Mouse (Mus musculus) layer of hippocampus, adult 2 months (tissue): ENCODE data around the gene Dnajc6. TPM values are rescaled to one million over a fixed set of nuclear protein-coding genes. Genes with fewer than 3 reads are reported as not detected.

Experiments
- DNase-seq, 2 experiments: peaks; one replicate each; pipeline ENCODE4 v3.0.0; 2022; ENCODE audit warnings: low spot score in 2 of 2
- H3K27ac ChIP-seq: fragments of 200-600 bp; 2 replicates; pipeline ENCODE4 v1.8.1; 2022
- H3K4me3 ChIP-seq: fragments of 200-600 bp; 2 replicates; pipeline ENCODE4 v1.8.1; 2022; ENCODE audit warnings: mild to moderate bottlenecking
- CTCF ChIP-seq: fragments of 200-600 bp; conservative IDR thresholded peaks from 2 replicates; pipeline ENCODE4 v1.8.1; 2022; ENCODE audit warnings: antibody characterized with exemption, mild to moderate bottlenecking, moderate library complexity
- total RNA-seq, 2 experiments: library from RNA; stranded (reverse); gene quantifications; 2 replicates each; pipeline ENCODE4 v1.2.3; 2021

Gene Dnajc6
- total RNA-seq, 2 experiments from 2014 or later: 291 to 316 TPM

DNA sequence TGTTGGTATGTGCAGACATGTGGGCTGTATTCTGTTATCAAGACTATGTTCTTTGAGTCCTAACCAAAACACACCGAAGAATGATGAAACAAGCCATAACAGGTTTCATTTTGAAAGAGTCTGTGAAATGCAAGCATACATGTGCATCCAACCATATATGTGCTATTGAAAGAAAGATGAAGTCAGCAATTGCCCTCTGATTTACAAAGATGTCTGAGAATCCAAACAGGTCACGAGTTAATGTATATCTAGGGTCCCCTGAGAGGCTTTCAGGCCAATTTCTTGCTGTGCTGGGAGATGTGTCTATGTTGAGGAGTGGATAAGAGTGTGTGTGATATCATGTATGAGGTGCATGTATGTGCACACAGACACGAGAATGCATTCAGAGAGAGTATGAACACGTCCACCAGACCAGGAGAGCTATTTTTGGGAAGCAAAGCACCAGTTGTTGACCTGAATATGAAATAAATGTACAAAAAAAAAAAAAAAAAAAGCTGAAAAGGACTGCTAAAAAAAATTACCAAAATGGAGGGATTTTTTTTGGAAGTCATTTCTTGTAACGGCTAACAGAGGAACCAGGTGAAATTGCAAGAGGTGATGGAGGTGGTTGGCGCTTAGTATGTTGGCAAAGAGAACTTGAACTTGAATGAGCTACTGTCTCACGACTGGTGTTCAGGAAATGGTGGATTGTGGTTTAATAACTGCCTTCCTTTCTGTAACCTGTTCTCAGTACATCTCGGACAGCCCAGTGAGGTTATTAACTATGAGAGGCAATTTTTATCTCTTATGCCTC is 13.9 kb downstream of the Dnajc6 start:
- TF ChIP-seq CTCF: no peak

DNA sequence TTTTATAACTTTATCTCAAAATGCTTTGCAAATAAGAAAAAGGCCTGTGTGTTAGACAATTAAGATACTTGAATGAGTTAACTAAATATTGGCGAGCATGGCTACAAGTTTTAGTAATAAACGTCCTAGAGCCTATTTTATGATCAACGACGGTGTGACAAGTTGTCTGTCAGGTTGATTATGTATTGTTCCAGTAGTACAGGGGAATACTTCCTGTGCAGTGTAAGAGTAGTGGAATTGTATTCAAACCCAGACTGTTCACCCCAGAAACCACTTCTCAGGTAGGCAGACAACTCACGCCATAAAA is 14.4 kb downstream of the Dnajc6 start:
- no peak for DNase-seq
- TF ChIP-seq CTCF: no peak
- H3K4me3 ChIP-seq: peak overlapping the region; percentile 82
- no peak overlapping the region for H3K27ac ChIP-seq

More for the DNA sequence above, 13.9 kb downstream of the Dnajc6 start:
- 0 out of 2 replicates have a peak overlapping the region, but pooled peaks have one; percentile 90 for H3K27ac ChIP-seq
- no peak for DNase-seq
- peak overlapping the region; percentile 82 for H3K4me3 ChIP-seq

DNA sequence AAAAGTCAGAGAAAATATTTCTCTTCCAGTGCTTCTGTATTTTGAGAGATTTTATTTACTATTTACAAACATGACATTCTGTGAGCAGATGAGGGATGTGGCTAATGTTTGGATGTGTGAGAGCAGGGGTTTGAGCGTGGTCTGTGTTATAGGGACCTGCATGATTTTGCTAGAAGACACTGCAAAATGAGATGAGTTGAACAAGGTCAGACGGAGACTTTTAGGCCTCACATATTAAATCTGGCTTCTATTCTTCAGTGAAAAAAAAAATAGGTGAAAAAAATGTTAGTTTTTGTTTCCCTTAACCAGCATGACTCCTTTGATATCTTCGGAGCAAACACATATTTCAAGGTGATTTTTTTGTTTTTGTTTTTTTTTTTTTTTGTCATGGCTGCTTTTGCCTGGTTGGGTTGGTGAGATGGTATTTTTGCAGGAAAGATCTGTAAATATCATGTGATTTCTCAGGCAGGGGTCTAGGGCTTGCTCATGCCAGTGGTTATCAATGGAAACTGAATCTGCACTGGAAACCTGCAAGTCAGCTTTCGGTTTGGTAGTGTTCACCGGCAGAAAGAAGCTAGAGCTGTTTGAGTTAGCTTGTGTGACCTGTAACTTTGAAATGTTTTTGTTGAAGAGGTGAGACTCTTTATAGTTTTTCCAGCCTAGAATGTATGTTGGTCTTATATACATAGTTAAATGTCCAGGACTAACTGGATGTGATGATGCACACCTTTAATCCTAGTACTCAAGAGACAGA is 15.5 kb downstream of the Dnajc6 start:
- no peak for TF ChIP-seq CTCF
- no peak overlapping the region for H3K4me3 ChIP-seq
- no peak overlapping the region for H3K27ac ChIP-seq
- DNase-seq: no peak

DNA sequence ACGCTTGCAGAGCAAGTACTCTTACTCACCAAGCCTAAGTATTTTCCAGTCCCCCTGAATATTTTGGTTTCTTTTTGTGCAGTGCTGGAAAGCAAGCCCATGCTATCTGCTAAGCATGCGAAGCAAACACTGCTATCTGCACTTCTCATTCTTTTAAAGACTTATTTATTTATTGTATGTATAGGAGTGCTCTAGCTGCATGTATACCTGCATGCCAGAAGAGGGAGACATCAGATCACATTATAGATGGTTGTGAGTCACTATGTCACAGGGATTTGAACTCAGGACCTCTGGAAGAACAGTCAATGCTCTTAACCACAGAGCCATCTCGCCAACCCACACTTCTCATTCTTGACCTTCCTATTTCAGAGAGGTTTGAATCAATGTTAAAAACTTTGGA is 16.8 kb downstream of the Dnajc6 start:
- peak; percentile 63 for TF ChIP-seq CTCF
- no peak overlapping the region for H3K4me3 ChIP-seq

DNA sequence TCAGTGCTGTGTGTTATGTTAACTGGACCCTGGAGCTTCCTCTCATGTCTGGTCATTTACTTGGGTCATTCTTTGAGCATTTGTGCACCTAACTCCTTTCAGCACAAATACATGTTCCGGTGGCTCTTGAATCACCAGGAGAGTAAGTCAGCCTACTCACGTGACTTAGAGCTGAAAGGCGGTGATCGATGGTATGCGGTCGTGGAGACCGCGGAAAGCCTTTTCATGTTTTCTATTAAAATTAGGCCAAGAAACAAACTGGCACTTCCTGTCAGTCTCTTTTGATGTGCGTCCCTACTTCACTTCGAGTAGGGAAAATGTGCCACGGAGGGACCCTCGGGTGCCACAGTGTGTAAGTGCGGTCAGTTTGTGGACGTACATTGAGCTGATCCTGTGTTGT is 19.4 kb downstream of the Dnajc6 start:
- no peak for DNase-seq
- no peak for TF ChIP-seq CTCF
- peak overlapping the region; percentile 62; the same call in 1 of the 2 replicates for H3K27ac ChIP-seq
- no peak overlapping the region for H3K4me3 ChIP-seq

More for the DNA sequence above, 16.8 kb downstream of the Dnajc6 start:
- H3K27ac ChIP-seq: no peak overlapping the region
- DNase-seq: no peak

DNA sequence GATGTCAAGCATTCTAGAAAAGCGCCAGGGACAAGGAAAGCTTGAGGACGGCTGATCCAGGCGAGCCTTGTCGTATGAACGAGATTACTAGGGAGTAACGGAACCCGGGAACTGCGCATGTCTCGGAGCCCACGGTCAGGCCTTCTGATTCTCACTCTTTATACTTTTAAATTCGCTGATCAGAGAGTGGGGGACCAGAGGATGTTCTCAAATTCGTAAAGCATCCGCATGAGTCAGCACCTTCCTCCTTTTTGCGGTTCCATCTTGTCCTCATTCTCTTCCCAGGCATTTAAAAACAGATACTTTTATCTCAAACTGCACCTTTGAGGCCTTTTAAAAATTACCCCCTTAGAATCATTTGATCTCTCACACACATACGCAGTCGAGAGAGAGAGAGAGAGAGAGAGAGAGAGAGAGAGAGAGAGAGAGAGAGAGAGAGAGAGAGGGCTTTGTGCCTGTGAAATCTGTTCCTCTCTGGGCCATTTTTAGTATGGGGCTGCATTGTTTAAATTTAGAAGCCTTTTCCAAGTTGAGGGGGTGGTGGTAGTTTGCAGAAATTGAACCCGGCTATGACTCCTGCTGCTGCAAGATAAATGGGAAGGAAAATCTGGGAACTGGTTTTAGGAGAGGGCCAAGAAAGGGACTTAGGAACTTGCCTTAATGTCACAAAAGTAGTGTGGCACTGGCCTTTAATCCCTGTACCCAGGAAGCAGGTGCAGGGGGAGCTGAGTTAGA is 20.2 kb downstream of the Dnajc6 start:
- DNase-seq: no peak
- Histone ChIP-seq H3K4me3 (no peak overlapping the region), H3K27ac (peak overlapping the region; percentile 62; the same call in 1 of the 2 replicates)
- TF ChIP-seq CTCF: no peak

DNA sequence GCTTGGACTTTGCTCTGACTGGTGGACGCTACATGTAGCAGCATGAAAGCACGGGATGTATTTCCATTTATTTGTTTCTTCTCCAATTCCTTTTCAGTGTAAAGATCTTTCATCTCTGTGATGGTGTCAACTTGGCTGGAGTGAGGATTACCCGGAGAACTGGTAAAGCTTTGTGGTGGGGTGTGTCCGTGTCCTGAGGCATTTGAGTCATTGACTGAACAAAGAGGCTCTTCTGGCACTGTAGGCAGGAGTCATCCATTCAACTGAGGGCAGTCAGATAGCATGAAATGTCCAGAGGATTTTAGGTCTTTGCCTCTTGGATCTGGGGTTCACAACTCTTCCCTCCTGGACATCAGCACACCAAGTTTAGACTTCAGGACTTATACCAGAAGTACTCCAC is 35.5 kb downstream of the Dnajc6 start:
- no peak overlapping the region for H3K27ac ChIP-seq
- TF ChIP-seq CTCF: no peak
- H3K4me3 ChIP-seq: no peak overlapping the region
- no peak for DNase-seq

DNA sequence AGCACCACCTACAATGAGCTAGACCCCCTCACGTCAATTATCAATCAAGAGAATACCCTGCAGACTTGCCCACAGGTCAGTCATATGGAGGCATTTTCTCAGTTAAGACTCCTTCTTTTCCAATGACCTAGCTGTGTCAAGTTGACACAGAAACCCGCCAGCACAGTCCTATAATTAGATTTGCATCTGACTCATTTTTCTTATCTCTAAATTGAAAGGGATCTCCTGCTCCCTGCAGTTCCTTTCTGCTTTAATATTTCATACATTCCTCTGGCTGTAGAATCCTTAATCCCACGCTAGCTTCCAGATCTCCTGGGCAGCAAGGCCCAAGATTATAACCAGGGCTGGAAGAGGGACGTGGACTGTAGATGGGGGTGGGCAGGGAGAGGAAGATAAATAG is 44.1 kb downstream of the Dnajc6 start:
- no peak overlapping the region for H3K27ac ChIP-seq
- DNase-seq: no peak
- H3K4me3 ChIP-seq: no peak overlapping the region
- no peak for TF ChIP-seq CTCF

DNA sequence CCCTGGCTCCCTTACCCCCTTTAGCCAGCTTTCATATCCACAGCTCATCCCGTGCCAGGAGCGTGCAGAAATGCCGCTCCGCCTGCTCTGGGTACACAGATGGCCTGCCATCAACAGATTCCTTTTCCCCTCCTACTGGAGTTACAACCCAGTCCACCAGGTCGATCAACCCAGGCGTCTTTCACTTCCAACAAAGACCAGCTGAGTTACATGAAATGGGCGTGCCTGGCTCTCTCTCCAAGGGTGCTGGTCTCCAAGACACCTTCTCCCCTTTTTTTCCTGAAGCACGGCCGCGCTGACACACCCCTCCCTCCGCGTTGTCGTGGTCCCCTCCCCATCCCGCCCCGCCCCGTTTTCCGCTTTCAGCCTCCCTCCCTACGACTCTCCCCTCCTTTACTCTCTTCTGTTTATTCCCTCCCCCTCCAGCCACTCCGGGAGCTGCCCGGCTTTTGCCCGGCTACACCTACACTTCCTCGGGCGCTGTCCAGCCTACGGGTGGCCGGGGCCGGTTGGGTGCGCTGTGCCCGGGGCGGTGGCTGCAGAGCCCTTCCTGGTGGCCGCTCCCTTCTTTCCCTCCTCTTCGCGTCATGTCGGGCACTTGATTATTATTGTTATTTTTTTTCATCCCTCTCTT is 53.6 kb downstream of the Dnajc6 start:
- peak overlapping the region; percentile 66 for H3K4me3 ChIP-seq
- no peak for TF ChIP-seq CTCF
- peak in 1 of 2 experiments; percentile 29 for DNase-seq
- peak overlapping the region; percentile 92 for H3K27ac ChIP-seq

DNA sequence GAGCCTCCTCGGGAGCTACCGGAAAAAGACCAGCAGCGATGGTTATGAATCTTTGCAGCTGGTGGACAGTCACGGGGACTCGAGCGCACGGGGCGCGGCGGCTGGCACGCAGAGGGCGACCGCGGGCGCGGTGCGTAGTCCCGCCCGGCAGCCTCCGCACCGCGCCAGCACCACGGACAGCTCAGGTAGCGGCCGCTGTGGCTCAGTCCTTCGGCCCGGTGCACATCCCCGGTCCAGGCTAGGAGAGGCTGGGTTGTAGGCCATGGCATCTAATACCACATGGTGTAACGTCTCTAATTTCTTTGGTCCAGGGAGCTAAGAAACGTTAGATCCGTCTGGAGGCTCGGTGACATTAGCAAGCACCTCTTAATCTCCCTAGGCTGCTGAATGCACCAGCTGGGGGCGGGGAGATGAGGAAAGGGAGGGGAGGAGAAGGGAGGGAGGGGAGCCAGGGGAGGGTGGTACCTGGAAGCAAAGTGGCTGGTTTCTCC is 54.3 kb downstream of the Dnajc6 start:
- DNase-seq: no peak
- TF ChIP-seq CTCF: no peak
- H3K27ac ChIP-seq: peak overlapping the region; percentile 92
- H3K4me3 ChIP-seq: peak overlapping the region; percentile 66

DNA sequence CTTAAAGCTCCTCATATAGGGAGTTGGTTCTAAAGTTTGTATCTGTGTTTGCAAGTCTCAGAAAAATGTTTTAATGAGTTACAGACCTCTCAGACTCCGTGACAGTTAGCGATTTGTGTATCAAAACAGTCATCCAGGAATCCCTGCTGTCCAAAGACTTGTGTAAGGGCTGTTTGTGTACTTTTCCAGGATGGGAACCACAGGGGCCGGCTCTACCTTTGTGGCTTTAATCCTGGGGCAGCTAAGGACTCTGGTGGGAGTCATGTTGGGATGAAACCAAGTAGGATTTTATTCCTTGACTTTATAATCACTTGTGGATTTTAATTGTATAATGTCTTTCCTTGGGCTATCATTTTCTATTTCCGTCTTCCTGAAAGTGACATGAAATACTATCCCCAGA is 55.0 kb downstream of the Dnajc6 start:
- DNase-seq: no peak
- H3K4me3 ChIP-seq: peak overlapping the region; percentile 66

DNA sequence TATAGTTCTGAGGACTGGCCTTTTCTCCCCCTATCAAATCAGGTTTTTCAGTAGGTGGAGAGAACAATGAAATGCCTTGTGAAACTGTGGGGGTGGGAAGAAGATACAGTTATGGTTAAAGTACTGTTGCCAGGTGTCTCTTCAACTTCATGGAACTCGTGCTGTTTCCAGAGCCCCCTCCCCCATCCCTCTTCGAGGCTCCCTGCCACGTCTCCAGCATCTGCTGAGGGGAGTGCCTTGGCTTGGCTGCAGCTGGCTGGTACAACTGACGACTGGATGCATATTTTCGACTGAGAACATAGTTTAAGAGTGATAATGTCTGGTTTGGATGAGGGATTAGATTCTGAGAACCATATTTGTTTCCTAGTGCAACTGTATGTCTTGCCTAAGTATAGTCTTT is 55.9 kb downstream of the Dnajc6 start:
- no peak for DNase-seq
- peak overlapping the region; percentile 92 for H3K27ac ChIP-seq
- TF ChIP-seq CTCF: no peak
- 0 out of 2 replicates have a peak overlapping the region, but pooled peaks have one; percentile 66 for H3K4me3 ChIP-seq

More for the DNA sequence above, 55.0 kb downstream of the Dnajc6 start:
- TF ChIP-seq CTCF: no peak
- peak overlapping the region; percentile 92 for H3K27ac ChIP-seq
